Mouse (Mus musculus): Measurements from ENCODE around the gene Gm28308. TPM values are rescaled to one million over a fixed set of nuclear protein-coding genes. Genes with fewer than 3 reads are reported as not detected.

The Gm28308 gene
- polyA plus RNA-seq, 1 experiment from 2014 or later = not detected

DNA sequence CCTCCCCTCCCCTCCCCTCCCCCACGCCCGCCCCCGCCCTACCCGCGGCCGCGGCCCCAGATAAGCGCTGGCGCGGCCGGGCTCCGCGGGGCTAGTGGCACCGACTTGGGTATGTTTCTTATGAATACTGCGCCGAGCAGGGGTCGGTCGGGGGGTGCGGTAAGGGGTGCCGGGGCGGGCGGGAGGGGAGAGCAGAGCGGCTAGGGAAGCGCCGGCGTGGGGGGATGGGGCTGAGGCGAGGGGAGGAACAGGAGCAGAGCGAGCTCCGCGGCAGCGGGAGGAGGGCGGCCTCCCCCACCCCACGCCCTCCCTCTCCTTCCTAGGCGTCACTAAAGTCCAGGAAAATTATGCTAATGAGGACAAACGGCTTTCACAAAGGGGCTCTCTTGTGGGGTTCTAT, 37.3 kb downstream of the Gm28308 start:
- Histone ChIP-seq H3K4me2 (replicated peaks; ENCODE audit: low read depth, low read length) (peak overlapping the region; percentile 72), H3K36me3 (ENCODE audit: insufficient read depth, low read length) (no peaks in the 10 kb centered on the region), H3K27me3 (ENCODE audit: insufficient read depth, low read length) (no peaks in the 10 kb centered on the region), H3K9me3 (ENCODE audit: low read length) (no peaks in the 10 kb centered on the region), H3K27ac (ENCODE audit: low read length) (peak overlapping the region; percentile 97), H3K4me1 (ENCODE audit: insufficient read depth, low read length) (peaks cover 82% of the 10 kb centered on the region), H3K9ac (replicated peaks; ENCODE audit: low read length) (peak overlapping the region; percentile 89), H3K4me3 (ENCODE audit: low read length) (peak overlapping the region; percentile 63)
- WGBS = under 1% methylated on average over 13 of the region's 35 CpGs
- peak; percentile 44 for ATAC-seq (ENCODE audit: low FRiP score, low TSS enrichment)

DNA sequence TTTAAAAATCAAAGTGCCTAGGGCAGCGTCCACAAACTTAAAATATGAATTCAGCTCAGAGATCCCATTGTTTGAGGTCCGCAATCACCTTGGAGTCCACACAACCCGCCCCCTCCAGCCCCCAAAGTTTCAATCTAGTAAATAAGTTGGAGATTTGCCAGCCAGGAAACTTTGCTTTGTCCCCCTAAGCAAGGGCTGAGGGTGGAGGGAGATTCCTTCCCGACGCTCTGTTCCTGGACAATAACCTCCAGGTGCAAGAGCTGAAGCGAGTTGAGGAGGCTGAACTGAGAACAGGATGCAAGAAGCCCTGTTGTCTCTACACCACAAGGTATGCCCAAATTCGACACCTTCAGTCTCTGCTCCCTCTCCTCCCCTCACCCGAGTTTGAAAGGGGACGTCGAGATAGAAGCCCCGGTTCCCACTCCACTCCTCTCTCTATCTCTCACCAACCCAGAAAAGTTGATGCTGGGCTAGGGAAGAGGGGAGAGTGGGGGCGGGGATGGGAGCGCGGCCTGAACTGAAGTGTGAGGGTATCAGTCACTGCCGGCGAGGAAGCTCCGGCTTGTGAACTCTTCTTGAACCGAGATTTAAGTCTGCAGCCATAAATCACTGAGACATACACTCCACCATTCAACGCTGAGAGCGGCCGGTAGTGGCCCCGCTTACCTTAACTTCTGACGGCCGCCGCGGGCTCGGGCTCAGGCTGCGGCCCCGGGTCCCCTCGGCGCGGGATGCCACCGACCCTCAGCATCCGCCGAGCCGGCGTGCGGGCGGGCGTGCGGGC, 38.0 kb downstream of the Gm28308 start:
- peaks cover 2% of the 10 kb centered on the region; the same call in 1 of the 2 replicates for H3K36me3 ChIP-seq (ENCODE audit: insufficient read depth, low read length)
- peak overlapping the region; percentile 89 for H3K9ac ChIP-seq (replicated peaks; ENCODE audit: low read length)
- H3K4me1 ChIP-seq (ENCODE audit: insufficient read depth, low read length) = peaks cover 82% of the 10 kb centered on the region
- peak; percentile 55 for ATAC-seq (ENCODE audit: low FRiP score, low TSS enrichment)
- 2% methylated on average over 41 of the region's 41 CpGs for WGBS
- no peaks in the 10 kb centered on the region for H3K27me3 ChIP-seq (ENCODE audit: insufficient read depth, low read length)
- peak overlapping the region; percentile 63 for H3K4me3 ChIP-seq (ENCODE audit: low read length)
- peak overlapping the region; percentile 72 for H3K4me2 ChIP-seq (replicated peaks; ENCODE audit: low read depth, low read length)
- H3K9me3 ChIP-seq (ENCODE audit: low read length) = no peaks in the 10 kb centered on the region
- peak overlapping the region; percentile 97 for H3K27ac ChIP-seq (ENCODE audit: low read length)

DNA sequence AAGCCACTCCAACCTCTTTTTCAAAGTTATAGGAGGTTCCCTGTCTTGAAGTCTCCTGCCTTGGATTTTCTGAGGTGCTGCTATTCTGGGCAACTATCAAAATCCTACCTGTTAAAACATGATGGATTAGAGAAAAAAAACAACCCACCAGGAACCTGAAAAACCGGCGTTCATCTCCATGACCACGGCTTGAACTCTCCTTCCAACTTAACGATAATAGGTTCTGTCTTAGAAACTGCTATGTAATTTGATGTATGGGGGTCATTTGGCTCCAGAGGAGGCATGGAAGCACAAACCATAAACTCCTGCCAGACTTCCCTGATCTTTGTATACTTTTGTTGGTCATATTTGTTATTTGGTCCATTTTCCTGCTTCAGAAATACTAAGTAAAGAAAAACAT, 39.5 kb downstream of the Gm28308 start:
- H3K4me1 ChIP-seq (ENCODE audit: insufficient read depth, low read length) = peaks cover 81% of the 10 kb centered on the region
- ATAC-seq (ENCODE audit: low FRiP score, low TSS enrichment) = no peak
- H3K9me3 ChIP-seq (ENCODE audit: low read length) = no peaks in the 10 kb centered on the region
- H3K4me3 ChIP-seq (ENCODE audit: low read length) = no peak overlapping the region
- H3K27ac ChIP-seq (ENCODE audit: low read length) = peak overlapping the region; percentile 85
- peak overlapping the region; percentile 61; the same call in 1 of the 2 replicates for H3K9ac ChIP-seq (replicated peaks; ENCODE audit: low read length)
- peaks cover 7% of the 10 kb centered on the region; the same call in 1 of the 2 replicates for H3K36me3 ChIP-seq (ENCODE audit: insufficient read depth, low read length)
- 2% methylated on average over 4 of the region's 4 CpGs for WGBS
- no peaks in the 10 kb centered on the region for H3K27me3 ChIP-seq (ENCODE audit: insufficient read depth, low read length)
- peak overlapping the region; percentile 50 for H3K4me2 ChIP-seq (replicated peaks; ENCODE audit: low read depth, low read length)

DNA sequence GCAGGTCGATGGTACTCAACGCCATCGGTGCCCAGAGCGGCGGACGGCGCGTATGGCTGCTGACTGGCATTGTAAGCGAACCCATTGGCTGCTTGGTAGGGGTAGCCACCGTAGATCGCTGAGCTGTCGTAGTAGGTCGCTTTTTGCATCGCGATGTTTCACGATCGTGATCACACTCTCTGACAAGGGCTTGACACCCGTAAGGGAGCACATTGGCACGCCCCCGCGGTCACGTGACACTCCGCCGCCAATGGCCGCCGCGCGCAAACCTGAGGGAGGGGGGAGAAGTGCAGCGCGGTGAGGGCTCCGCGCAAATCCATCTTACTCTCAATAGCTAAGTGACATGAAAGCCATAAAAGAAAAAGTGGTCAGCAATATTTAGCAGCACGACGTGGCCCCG, 40.6 kb downstream of the Gm28308 start:
- H3K4me2 ChIP-seq (replicated peaks; ENCODE audit: low read depth, low read length) = peak overlapping the region; percentile 50
- WGBS = 2% methylated on average over 35 of the region's 35 CpGs
- H3K27ac ChIP-seq (ENCODE audit: low read length) = peak overlapping the region; percentile 85
- H3K27me3 ChIP-seq (ENCODE audit: insufficient read depth, low read length) = no peaks in the 10 kb centered on the region
- H3K4me3 ChIP-seq (ENCODE audit: low read length) = peak overlapping the region; percentile 44
- ATAC-seq (ENCODE audit: low FRiP score, low TSS enrichment) = peak; percentile 40
- peaks cover 83% of the 10 kb centered on the region for H3K4me1 ChIP-seq (ENCODE audit: insufficient read depth, low read length)
- H3K36me3 ChIP-seq (ENCODE audit: insufficient read depth, low read length) = peaks cover 7% of the 10 kb centered on the region; the same call in 1 of the 2 replicates
- H3K9ac ChIP-seq (replicated peaks; ENCODE audit: low read length) = peak overlapping the region; percentile 61
- H3K9me3 ChIP-seq (ENCODE audit: low read length) = no peaks in the 10 kb centered on the region

DNA sequence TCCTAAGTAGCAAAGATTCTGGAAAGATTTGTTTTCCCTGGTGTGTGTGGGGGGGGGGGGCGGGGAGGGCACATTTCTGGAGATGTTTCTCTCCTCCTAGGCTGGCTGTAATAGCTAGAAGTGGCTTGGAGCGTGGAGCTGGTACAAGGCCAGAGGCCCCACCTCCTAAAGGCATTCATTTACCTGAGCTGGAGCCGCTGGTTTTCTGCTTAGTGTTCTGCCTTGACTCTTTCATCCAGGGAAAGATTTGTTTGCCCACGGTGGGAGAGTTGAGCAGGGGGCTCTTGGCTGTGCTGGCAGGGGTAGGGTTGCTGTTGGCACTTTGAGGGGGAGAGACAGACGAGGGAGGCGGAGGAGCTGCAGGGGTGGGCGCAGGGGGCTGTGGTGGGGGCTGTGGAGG, 41.2 kb downstream of the Gm28308 start:
- ATAC-seq (ENCODE audit: low FRiP score, low TSS enrichment) = peak; percentile 13
- Histone ChIP-seq H3K4me2 (replicated peaks; ENCODE audit: low read depth, low read length) (peak overlapping the region; percentile 50), H3K27ac (ENCODE audit: low read length) (peak overlapping the region; percentile 85), H3K9me3 (ENCODE audit: low read length) (no peaks in the 10 kb centered on the region), H3K4me3 (ENCODE audit: low read length) (peak overlapping the region; percentile 44), H3K9ac (replicated peaks; ENCODE audit: low read length) (peak overlapping the region; percentile 61), H3K36me3 (ENCODE audit: insufficient read depth, low read length) (peaks cover 7% of the 10 kb centered on the region; the same call in 1 of the 2 replicates), H3K27me3 (ENCODE audit: insufficient read depth, low read length) (no peaks in the 10 kb centered on the region), H3K4me1 (ENCODE audit: insufficient read depth, low read length) (peaks cover 88% of the 10 kb centered on the region)
- WGBS = 7% methylated on average over 7 of the region's 7 CpGs

DNA sequence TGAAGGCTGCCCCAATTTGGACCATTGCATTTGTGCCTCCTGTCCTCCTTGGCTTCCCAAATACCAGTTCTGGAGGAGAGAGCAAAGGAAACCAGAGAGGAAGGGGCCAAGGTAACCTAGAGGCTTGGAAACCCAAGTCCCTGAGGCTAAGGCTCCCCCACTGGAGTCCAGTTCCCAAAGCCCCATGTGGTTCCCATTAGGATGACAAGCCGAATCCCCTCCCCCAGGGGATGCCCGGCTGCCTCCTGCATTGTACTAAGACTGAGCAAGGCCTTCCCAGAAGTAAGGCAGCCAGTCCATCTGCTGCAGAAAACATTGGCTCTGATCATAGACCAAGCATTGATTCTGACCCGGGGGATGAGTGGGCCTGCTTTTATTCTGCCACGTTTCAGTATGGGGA, 41.8 kb downstream of the Gm28308 start:
- WGBS = 16% methylated on average over 4 of the region's 4 CpGs
- Histone ChIP-seq H3K4me1 (ENCODE audit: insufficient read depth, low read length) (peaks cover 88% of the 10 kb centered on the region), H3K27me3 (ENCODE audit: insufficient read depth, low read length) (no peaks in the 10 kb centered on the region), H3K4me3 (ENCODE audit: low read length) (no peak overlapping the region), H3K9ac (replicated peaks; ENCODE audit: low read length) (peak overlapping the region; percentile 61; the same call in 1 of the 2 replicates), H3K9me3 (ENCODE audit: low read length) (no peaks in the 10 kb centered on the region), H3K36me3 (ENCODE audit: insufficient read depth, low read length) (peaks cover 7% of the 10 kb centered on the region; the same call in 1 of the 2 replicates), H3K4me2 (replicated peaks; ENCODE audit: low read depth, low read length) (peak overlapping the region; percentile 37; the same call in 1 of the 2 replicates), H3K27ac (ENCODE audit: low read length) (peak overlapping the region; percentile 85)
- no peak for ATAC-seq (ENCODE audit: low FRiP score, low TSS enrichment)

DNA sequence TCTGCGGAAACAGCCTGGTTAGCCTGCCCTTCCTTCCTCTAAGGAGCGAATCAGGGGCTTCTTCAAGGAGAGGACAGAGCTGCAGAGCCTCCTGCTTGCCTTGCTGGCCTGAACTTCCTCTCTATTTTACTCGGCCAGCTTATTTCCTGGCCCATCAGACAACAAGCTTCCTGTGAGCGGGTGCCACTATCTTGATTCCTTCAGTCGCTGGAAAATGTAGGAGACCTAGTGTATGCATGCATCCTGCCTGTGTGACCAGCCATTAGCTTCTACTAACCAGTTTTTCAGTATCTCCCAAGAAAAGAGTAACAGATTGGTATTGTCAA, 42.3 kb downstream of the Gm28308 start:
- ATAC-seq (ENCODE audit: low FRiP score, low TSS enrichment) = no peak
- peak overlapping the region; percentile 37 for H3K4me2 ChIP-seq (replicated peaks; ENCODE audit: low read depth, low read length)
- H3K4me3 ChIP-seq (ENCODE audit: low read length) = 0 out of 2 replicates have a peak overlapping the region, but pooled peaks have one; percentile 16
- H3K27me3 ChIP-seq (ENCODE audit: insufficient read depth, low read length) = no peaks in the 10 kb centered on the region
- peak overlapping the region; percentile 85 for H3K27ac ChIP-seq (ENCODE audit: low read length)
- H3K36me3 ChIP-seq (ENCODE audit: insufficient read depth, low read length) = peaks cover 7% of the 10 kb centered on the region; the same call in 1 of the 2 replicates
- H3K9ac ChIP-seq (replicated peaks; ENCODE audit: low read length) = peak overlapping the region; percentile 55
- peaks cover 90% of the 10 kb centered on the region for H3K4me1 ChIP-seq (ENCODE audit: insufficient read depth, low read length)
- 24% methylated on average over 5 of the region's 5 CpGs for WGBS
- H3K9me3 ChIP-seq (ENCODE audit: low read length) = no peaks in the 10 kb centered on the region

DNA sequence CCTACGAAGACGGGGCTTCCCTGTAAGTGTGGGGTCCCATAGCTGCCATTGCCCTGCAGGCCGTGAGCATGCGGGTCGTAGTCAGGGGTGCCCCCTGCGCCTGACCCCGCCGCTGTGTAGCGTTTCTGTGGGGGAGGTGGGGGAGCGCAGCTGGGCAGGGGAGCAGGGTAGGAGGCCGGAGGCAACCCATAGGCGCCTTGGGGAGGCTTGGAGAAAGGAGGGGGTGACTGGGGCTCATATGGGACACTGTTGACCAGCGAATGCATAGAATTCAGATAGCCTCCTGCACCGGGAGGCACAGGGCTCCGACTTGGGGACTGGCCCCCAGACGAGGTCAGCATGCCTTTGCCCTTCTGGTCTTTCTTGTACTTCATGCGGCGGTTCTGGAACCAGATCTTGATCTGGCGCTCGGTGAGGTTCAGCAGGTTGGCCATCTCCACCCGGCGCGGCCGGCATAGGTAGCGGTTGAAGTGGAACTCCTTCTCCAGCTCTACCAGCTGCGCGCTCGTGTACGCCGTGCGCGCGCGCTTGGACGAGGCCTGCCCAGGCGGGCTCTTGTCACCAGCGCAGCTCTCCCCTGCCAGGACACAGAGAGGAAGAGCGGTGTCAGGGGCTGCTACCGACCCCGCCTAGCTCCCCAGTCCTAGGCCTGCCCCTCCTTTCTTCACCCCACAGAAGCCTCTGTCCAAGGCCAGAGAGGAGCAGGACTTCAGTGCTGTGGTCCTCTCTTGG, 42.8 kb downstream of the Gm28308 start:
- Histone ChIP-seq H3K36me3 (ENCODE audit: insufficient read depth, low read length) (peaks cover 7% of the 10 kb centered on the region; the same call in 1 of the 2 replicates), H3K27ac (ENCODE audit: low read length) (peak overlapping the region; percentile 85), H3K9ac (replicated peaks; ENCODE audit: low read length) (peak overlapping the region; percentile 55), H3K9me3 (ENCODE audit: low read length) (no peaks in the 10 kb centered on the region), H3K4me2 (replicated peaks; ENCODE audit: low read depth, low read length) (peak overlapping the region; percentile 37), H3K4me1 (ENCODE audit: insufficient read depth, low read length) (peaks cover 95% of the 10 kb centered on the region), H3K4me3 (ENCODE audit: low read length) (peak overlapping the region; percentile 16), H3K27me3 (ENCODE audit: insufficient read depth, low read length) (no peaks in the 10 kb centered on the region)
- WGBS = 16% methylated on average over 40 of the region's 40 CpGs
- peak; percentile 29 for ATAC-seq (ENCODE audit: low FRiP score, low TSS enrichment)

DNA sequence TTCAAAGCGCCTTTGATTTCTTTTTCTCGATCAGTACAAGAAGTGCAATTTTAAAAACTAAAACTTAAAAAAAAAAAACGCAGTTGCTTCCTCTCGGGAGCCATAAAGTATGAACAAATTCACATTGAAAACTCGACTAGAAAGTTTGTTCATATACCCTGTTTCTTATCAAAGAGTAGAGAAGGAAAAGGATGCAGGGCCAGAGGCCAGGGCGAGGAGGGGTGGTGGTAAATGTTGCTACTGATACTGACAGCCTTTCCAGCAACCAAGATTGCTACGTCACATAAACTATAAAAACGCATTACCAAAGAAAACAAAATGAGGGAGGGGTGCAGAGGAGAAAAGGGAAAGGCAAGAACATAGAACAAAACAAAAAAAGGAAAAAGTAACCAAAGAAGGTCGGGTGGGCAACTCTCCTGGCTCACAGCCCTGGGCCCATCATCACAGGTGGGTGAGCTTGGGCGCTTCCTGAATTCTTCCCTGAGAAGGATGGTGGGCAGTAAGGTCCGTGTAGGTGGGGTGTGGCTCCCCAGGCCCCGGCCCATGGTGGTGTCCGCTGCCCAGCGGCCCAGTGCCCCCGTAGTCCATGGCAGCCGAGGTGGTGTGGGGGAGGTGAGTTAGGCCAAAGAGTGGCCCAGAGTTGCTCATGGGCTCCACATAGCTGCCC, 43.5 kb downstream of the Gm28308 start:
- Histone ChIP-seq H3K27me3 (ENCODE audit: insufficient read depth, low read length) (no peaks in the 10 kb centered on the region), H3K9me3 (ENCODE audit: low read length) (no peaks in the 10 kb centered on the region), H3K4me2 (replicated peaks; ENCODE audit: low read depth, low read length) (peak overlapping the region; percentile 37), H3K27ac (ENCODE audit: low read length) (peak overlapping the region; percentile 85), H3K36me3 (ENCODE audit: insufficient read depth, low read length) (peaks cover 7% of the 10 kb centered on the region; the same call in 1 of the 2 replicates), H3K9ac (replicated peaks; ENCODE audit: low read length) (peak overlapping the region; percentile 55), H3K4me3 (ENCODE audit: low read length) (peak overlapping the region; percentile 8; the same call in 1 of the 2 replicates), H3K4me1 (ENCODE audit: insufficient read depth, low read length) (peaks cover 95% of the 10 kb centered on the region)
- 32% methylated on average over 16 of the region's 16 CpGs for WGBS
- ATAC-seq (ENCODE audit: low FRiP score, low TSS enrichment) = no peak
